Mouse (Mus musculus) kidney, adult 18-20 months (tissue): ENCODE measurements around the gene Gm4869.

Experiments used
- DNase-seq: peaks from one replicate; pipeline ENCODE4 v3.0.0; 2021

The Gm4869 gene

DNA sequence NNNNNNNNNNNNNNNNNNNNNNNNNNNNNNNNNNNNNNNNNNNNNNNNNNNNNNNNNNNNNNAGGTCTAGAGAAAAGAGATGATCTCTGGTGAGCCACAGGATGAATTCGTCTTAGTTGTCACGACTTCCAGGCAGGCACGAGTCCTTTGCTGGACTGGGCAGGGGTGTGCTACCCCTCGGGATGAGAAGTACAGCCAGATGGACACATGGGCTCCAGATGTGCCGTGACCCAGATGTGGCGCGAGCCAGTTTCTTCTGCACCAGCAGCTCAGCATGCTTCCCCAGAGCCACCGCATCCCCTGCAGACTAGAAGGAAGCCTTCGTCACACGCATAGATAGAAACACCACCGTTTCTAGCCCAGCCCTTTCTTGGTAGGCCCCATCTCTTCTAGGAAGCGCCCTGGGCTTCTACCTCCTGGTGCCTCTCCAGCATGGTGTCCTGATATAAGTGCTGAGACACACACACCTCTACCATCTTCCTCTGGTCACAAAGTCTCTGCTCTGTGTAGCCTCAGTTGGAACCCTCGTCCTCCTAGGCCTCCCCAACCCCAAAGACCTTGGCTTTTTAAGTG is 92.8 kb downstream of the Gm4869 start:
- no peak for DNase-seq

DNA sequence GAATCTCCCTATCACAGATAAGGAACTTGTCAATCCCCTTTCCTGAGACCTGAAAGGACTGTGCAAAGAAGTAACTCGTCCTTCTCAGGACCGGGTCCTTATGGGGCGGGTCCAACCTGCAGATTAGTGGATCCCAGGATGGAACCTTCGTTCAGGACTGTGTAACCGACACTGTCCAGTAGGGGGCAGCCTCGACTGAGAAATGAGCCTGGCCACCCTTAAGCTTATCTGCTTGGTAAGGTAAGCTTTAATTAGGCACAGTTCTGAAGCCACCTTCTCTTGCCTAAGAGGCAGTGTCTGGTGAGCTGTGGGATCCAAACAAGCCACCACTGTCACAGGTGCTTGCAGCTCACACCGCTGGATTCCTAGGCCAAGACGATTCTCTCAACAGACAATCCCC is 94.7 kb downstream of the Gm4869 start:
- DNase-seq: peak; percentile 85

DNA sequence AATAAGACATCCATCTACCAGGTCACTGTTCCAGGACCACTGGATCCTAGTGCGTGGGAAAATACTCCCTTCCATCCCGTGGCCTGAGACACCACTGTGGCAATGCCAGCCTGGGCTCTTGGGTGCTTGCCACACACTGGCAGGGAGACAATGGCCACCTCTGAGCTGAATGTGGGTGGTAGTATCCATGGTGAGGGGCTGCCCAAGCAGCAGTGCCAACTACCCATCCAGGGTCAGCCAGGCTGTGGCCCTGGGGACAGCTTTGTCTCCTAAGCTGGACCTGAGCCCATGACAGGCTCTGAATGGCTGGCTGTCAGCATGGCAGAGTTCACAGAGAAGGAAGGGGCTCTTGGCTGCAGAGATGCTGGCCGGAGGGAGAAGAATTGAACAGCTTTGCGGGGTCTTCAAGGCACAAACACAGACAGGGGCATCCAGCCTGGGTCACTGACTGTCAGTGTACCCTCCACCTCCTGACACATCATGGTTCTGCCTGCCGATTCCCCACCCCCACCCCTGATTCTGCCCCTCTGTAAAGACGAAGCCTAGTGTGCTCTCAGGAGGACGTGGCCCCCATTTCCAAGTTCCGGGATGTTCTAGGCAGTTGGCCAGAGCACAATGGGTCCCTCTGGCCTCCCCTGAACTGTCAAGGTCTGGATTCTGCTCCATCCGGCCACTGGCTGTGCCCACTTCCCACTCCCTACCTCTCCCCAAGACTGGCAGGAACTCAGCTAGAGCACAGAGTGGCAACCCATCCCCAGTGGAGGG is 97.5 kb downstream of the Gm4869 start:
- no peak for DNase-seq
